Mouse (Mus musculus): Measurements from ENCODE around the gene C330007P06Rik. TPM values are rescaled to one million over a fixed set of nuclear protein-coding genes. Genes with fewer than 3 reads are reported as not detected.
"Not testable (repeated sequence)": the region's sequence is repeated elsewhere in the genome, so short reads cannot be mapped to it uniquely, and the experiment has no call there.

C330007P06Rik gene
- polyA plus RNA-seq, 1 experiment from 2014 or later, result 41.4 TPM

DNA sequence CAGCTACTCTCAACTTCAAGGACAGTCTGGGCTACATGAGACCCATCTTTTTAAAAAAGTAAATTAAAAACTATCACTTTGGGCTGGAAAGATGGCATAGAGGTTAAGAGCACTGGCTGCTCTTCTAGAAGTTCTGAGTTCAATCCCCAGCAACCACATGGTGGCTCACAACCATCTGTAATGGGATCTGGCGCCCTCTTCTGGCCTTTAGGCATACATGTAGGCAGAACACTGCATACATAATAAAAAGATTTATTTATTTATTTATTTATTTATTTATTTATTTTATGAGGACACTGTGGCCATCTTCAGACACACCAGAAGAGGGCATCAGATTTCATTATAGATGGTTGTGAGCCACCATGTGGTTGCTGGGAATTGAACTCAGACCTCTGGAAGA lies 25.0 kb upstream of the C330007P06Rik start:
- not testable (repeated sequence) for H3K27me3 ChIP-seq (ENCODE audit: control insufficient read depth, insufficient read depth, low read length); H3K9ac ChIP-seq (ENCODE audit: low read depth, low read length); H3K4me1 ChIP-seq (replicated peaks; ENCODE audit: control insufficient read depth, insufficient read depth, low read length); H3K9me3 ChIP-seq (ENCODE audit: control insufficient read depth, low read length); H3K4me3 ChIP-seq (ENCODE audit: low read depth, low read length); H3K27ac ChIP-seq (ENCODE audit: low read depth, low read length); H3K36me3 ChIP-seq (ENCODE audit: control insufficient read depth, insufficient read depth, low read length); ATAC-seq (ENCODE audit: low FRiP score); H3K4me2 ChIP-seq (replicated peaks; ENCODE audit: low read depth, low read length)
- DNase-seq (ENCODE audit: low spot score), result peak; percentile 34
- WGBS, result 16% methylated on average over 1 of the region's 1 CpGs

DNA sequence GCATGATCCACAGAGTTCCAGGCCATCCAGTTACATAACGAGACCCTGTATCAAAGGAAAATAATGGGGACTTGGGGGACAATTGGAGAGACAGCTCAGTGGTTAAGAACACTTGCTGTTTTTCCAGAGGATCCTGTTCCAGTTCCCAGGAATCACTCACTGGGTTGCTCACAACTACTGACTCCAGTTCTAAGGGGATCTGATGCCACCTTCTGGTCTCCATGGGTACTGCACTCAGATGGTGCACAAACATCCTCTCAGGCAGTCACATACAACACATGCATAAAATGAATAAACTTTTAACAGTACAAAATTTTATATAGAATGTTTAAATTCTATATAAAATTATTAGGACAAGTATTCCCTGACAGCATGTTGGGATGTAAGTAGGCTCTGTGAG lies 10.8 kb upstream of the C330007P06Rik start:
- ATAC-seq (ENCODE audit: low FRiP score) (no peak), DNase-seq (ENCODE audit: low spot score) (no peak)
- H3K27me3 ChIP-seq (ENCODE audit: control insufficient read depth, insufficient read depth, low read length), result no peaks in the 10 kb centered on the region
- no peaks in the 10 kb centered on the region for H3K4me1 ChIP-seq (replicated peaks; ENCODE audit: control insufficient read depth, insufficient read depth, low read length)
- no peaks in the 10 kb centered on the region; the same call in 1 of the 2 replicates for H3K9me3 ChIP-seq (ENCODE audit: control insufficient read depth, low read length)
- H3K9ac ChIP-seq (ENCODE audit: low read depth, low read length), result no peak overlapping the region
- H3K4me3 ChIP-seq (ENCODE audit: low read depth, low read length), result no peak overlapping the region
- 0 out of 2 replicates have a peak, but pooled peaks cover 3% of the 10 kb centered on the region for H3K36me3 ChIP-seq (ENCODE audit: control insufficient read depth, insufficient read depth, low read length)
- H3K27ac ChIP-seq (ENCODE audit: low read depth, low read length), result no peak overlapping the region
- no peak overlapping the region for H3K4me2 ChIP-seq (replicated peaks; ENCODE audit: low read depth, low read length)
- WGBS, result 84% methylated on average over 1 of the region's 1 CpGs

DNA sequence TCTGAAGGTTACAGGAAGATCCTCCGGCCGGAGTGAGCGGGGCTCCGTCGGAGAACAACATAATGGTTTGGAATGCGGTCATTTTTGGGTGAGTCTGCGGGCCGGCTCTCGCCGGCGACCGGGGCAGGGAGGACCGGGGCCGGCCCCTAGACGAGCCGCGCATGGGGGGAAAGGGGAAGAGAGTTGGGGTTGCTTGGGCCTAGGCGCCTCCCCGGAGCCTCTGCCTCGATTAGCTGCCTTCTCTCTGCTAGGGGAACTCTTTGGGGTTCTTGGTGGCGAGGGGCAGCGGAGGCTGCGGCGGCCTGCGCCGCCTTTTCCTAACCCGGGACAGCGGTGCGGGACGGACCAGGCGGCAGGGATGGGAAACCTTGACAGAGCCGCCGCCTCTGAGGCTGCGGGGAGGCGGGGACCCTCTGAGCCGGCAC lies 805 bp upstream of the C330007P06Rik start:
- Histone ChIP-seq H3K4me3 (ENCODE audit: low read depth, low read length) (peak overlapping the region; percentile 65), H3K4me2 (replicated peaks; ENCODE audit: low read depth, low read length) (peak overlapping the region; percentile 46), H3K27me3 (ENCODE audit: control insufficient read depth, insufficient read depth, low read length) (no peaks in the 10 kb centered on the region), H3K9me3 (ENCODE audit: control insufficient read depth, low read length) (no peaks in the 10 kb centered on the region), H3K36me3 (ENCODE audit: control insufficient read depth, insufficient read depth, low read length) (no peaks in the 10 kb centered on the region), H3K9ac (ENCODE audit: low read depth, low read length) (peak overlapping the region; percentile 80), H3K4me1 (replicated peaks; ENCODE audit: control insufficient read depth, insufficient read depth, low read length) (no peaks in the 10 kb centered on the region), H3K27ac (ENCODE audit: low read depth, low read length) (peak overlapping the region; percentile 51)
- 15% methylated on average over 25 of the region's 36 CpGs for WGBS
- peak; percentile 43 for DNase-seq (ENCODE audit: low spot score)
- peak; percentile 72 for ATAC-seq (ENCODE audit: low FRiP score)

DNA sequence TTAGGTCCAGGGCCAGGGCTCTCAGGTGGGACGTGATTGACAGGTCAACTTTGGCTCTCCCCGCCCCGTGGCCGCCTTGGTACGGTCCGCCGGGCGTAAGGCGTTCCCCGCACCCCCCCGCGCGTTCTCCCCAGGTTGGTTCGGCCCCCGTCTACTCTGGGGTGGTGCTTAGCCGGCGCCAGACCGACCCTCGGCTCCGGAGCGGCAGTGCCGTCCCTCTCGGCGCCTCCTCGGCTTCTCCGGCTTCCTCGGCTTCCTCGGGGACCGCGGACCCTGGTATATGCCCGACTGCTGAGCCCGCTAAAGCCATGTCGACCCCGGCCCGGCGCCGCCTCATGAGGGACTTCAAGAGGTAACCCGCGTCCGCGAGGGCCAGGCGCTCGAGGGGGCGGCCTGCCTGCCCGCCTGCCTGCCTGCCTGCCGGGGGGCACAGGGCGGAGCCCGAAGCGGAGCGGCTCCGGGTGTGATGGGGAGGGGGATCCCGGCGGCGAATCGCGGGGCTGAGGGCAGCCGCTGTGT lies 326 bp upstream of the C330007P06Rik start:
- no peaks in the 10 kb centered on the region for H3K36me3 ChIP-seq (ENCODE audit: control insufficient read depth, insufficient read depth, low read length)
- 17% methylated on average over 43 of the region's 57 CpGs for whole genome bisulfite sequencing

DNA sequence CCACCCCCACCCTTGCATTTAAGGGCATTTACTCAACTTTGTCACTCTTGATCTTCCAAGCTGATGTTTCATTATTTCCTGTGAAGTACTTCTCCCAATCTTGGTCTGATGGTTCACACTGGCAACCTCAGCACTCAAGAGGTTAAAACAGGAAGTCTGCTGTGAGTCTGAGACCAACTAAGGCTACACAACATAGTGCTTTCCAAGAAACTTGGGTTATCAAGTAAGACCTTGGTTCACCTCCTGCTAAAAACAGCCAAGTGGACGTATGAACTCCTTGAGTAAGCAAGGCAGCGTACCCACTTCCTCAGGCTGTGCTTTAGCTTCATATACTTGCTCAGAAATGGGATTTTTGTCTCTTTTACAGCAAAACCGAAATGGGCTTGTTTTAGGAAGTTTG lies 3.5 kb downstream of the C330007P06Rik start:
- 81% methylated on average over 3 of the region's 3 CpGs for WGBS
- ATAC-seq (ENCODE audit: low FRiP score) (no peak), DNase-seq (ENCODE audit: low spot score) (no peak)
- Histone ChIP-seq H3K4me3 (ENCODE audit: low read depth, low read length) (no peak overlapping the region), H3K27ac (ENCODE audit: low read depth, low read length) (no peak overlapping the region), H3K4me2 (replicated peaks; ENCODE audit: low read depth, low read length) (no peak overlapping the region), H3K9ac (ENCODE audit: low read depth, low read length) (no peak overlapping the region), H3K4me1 (replicated peaks; ENCODE audit: control insufficient read depth, insufficient read depth, low read length) (no peaks in the 10 kb centered on the region), H3K9me3 (ENCODE audit: control insufficient read depth, low read length) (no peaks in the 10 kb centered on the region), H3K27me3 (ENCODE audit: control insufficient read depth, insufficient read depth, low read length) (no peaks in the 10 kb centered on the region), H3K36me3 (ENCODE audit: control insufficient read depth, insufficient read depth, low read length) (no peaks in the 10 kb centered on the region)

More for the DNA sequence above, 326 bp upstream of the C330007P06Rik start:
- Histone ChIP-seq H3K27me3 (ENCODE audit: control insufficient read depth, insufficient read depth, low read length) (no peaks in the 10 kb centered on the region), H3K9ac (ENCODE audit: low read depth, low read length) (peak overlapping the region; percentile 80), H3K4me1 (replicated peaks; ENCODE audit: control insufficient read depth, insufficient read depth, low read length) (no peaks in the 10 kb centered on the region), H3K27ac (ENCODE audit: low read depth, low read length) (peak overlapping the region; percentile 51), H3K9me3 (ENCODE audit: control insufficient read depth, low read length) (no peaks in the 10 kb centered on the region), H3K4me3 (ENCODE audit: low read depth, low read length) (peak overlapping the region; percentile 65), H3K4me2 (replicated peaks; ENCODE audit: low read depth, low read length) (peak overlapping the region; percentile 46)
- DNase-seq (ENCODE audit: low spot score) (peak; percentile 81), ATAC-seq (ENCODE audit: low FRiP score) (peak; percentile 97)

DNA sequence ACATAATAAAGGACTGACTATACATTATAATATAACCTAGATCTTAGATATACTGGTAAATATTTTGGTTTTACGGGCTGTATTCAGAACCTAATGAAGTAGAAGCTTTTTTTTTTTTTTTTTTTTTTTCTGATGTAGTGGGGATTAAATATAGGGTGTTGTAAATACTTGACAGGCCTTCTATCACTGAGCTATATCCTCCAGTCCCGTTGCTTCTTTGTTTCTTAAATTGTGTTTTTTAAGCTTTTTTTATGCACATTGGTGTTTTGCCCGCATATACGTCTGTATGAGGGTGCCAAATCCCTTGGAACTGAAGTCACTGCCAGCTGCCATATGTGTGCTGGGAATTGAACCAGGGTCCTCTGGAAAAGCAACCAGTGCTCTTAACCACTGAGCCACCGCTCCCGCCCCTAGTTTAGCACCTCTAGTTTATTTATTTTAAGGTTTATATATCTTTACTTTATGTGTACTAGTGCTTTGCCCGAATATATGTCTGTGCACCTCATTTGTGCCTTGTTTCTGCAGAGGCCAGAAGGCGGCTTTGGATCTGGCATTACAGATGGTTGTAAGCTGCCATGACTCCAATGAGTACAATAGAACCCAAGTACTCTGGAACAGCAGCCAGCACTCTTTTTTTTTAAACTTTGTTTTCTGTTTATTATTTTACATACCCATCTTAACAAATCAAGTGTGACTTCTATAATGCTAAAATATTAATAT lies 9.1 kb downstream of the C330007P06Rik start:
- no peaks in the 10 kb centered on the region for H3K9me3 ChIP-seq (ENCODE audit: control insufficient read depth, low read length)
- peak overlapping the region; percentile 39 for H3K4me3 ChIP-seq (ENCODE audit: low read depth, low read length)
- no peak overlapping the region for H3K27ac ChIP-seq (ENCODE audit: low read depth, low read length)
- ATAC-seq (ENCODE audit: low FRiP score), result no peak
- no peaks in the 10 kb centered on the region for H3K4me1 ChIP-seq (replicated peaks; ENCODE audit: control insufficient read depth, insufficient read depth, low read length)
- H3K9ac ChIP-seq (ENCODE audit: low read depth, low read length), result no peak overlapping the region
- H3K4me2 ChIP-seq (replicated peaks; ENCODE audit: low read depth, low read length), result peak overlapping the region; percentile 11; the same call in 1 of the 2 replicates
- H3K36me3 ChIP-seq (ENCODE audit: control insufficient read depth, insufficient read depth, low read length), result no peaks in the 10 kb centered on the region
- H3K27me3 ChIP-seq (ENCODE audit: control insufficient read depth, insufficient read depth, low read length), result no peaks in the 10 kb centered on the region
- 55% methylated on average over 8 of the region's 8 CpGs for whole genome bisulfite sequencing
- no peak for DNase-seq (ENCODE audit: low spot score)

DNA sequence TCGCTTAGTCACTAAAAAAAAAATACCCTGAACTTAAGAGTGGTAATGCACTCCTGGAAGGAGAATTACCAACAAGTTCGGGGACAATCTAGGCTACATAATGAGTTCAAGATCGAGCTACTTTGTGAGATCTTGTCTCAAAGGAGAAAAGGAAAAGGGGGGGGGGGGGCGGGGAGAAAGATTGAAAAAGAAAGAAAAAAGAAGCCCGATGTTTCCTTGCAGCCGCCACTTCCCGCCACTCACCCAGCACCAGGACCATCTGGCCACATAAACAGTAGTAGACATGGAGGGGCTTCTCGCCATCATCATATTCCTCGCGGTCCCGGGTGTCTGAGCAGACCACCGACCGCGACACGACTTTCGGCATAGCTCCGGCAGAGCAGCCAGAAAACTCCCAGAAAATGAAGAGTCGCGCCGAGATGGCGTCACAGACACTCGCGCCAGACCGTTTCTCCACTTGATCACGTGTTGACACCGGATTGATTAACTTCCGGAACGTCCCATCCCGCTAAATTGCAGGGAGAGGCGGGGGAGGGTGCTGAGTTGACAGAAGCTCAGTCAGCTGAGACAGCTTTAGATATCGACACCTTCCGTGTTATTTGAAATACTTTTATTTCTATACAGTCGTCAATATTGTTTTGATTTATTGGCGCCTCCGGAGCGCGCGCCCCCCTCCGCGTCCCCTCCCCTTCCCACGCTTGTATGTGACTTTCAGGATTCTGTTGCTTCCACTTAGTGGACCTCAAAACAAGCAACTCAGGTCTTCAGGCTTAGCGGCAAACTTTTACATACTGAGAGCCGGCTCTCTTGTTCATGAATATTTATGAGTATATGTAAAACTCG lies 9.9 kb downstream of the C330007P06Rik start:
- peak; percentile 88 for ATAC-seq (ENCODE audit: low FRiP score)
- H3K36me3 ChIP-seq (ENCODE audit: control insufficient read depth, insufficient read depth, low read length), result no peaks in the 10 kb centered on the region
- no peaks in the 10 kb centered on the region for H3K27me3 ChIP-seq (ENCODE audit: control insufficient read depth, insufficient read depth, low read length)
- peak overlapping the region; percentile 39 for H3K4me3 ChIP-seq (ENCODE audit: low read depth, low read length)
- H3K4me2 ChIP-seq (replicated peaks; ENCODE audit: low read depth, low read length), result peak overlapping the region; percentile 34
- WGBS, result 14% methylated on average over 38 of the region's 44 CpGs
- peak overlapping the region; percentile 34; the same call in 1 of the 2 replicates for H3K9ac ChIP-seq (ENCODE audit: low read depth, low read length)
- no peaks in the 10 kb centered on the region for H3K4me1 ChIP-seq (replicated peaks; ENCODE audit: control insufficient read depth, insufficient read depth, low read length)
- H3K9me3 ChIP-seq (ENCODE audit: control insufficient read depth, low read length), result no peaks in the 10 kb centered on the region
- DNase-seq (ENCODE audit: low spot score), result peak; percentile 79
- H3K27ac ChIP-seq (ENCODE audit: low read depth, low read length), result no peak overlapping the region

DNA sequence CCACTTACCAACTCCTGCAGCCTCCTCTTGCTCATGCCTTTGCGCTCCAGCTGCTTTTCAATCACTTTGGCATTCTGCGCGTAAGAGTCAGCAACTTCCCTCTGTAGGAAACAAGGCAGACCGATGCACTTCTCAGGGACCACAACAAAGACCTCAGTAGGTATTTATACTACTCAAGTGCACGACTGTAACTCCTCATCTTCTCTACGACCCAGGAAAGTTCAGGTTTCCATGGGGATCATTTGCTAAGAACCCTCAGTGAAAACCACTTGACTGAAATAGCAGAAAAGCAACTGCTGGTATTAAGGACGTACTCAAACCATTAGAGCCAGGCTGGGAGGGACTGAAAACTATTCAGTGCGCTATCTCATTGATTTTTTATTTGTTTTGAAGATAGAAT lies 21.3 kb downstream of the C330007P06Rik start:
- H3K4me1 ChIP-seq (replicated peaks; ENCODE audit: control insufficient read depth, insufficient read depth, low read length), result no peaks in the 10 kb centered on the region
- H3K27ac ChIP-seq (ENCODE audit: low read depth, low read length), result no peak overlapping the region
- H3K9ac ChIP-seq (ENCODE audit: low read depth, low read length), result no peak overlapping the region
- no peaks in the 10 kb centered on the region for H3K9me3 ChIP-seq (ENCODE audit: control insufficient read depth, low read length)
- DNase-seq (ENCODE audit: low spot score) (no peak), ATAC-seq (ENCODE audit: low FRiP score) (no peak)
- no peaks in the 10 kb centered on the region for H3K27me3 ChIP-seq (ENCODE audit: control insufficient read depth, insufficient read depth, low read length)
- H3K4me2 ChIP-seq (replicated peaks; ENCODE audit: low read depth, low read length), result no peak overlapping the region
- no peak overlapping the region for H3K4me3 ChIP-seq (ENCODE audit: low read depth, low read length)
- no peaks in the 10 kb centered on the region for H3K36me3 ChIP-seq (ENCODE audit: control insufficient read depth, insufficient read depth, low read length)
- WGBS, result 88% methylated on average over 8 of the region's 8 CpGs

All from hindbrain, embryonic 11.5 days (tissue).